Mouse (Mus musculus) C2C12 (cell line): ENCODE measurements around the gene Selenok.

Source experiments
- CEBPB ChIP-seq: IDR thresholded peaks from one replicate; pipeline ENCODE4 v1.6.1; 2011; ENCODE audit warnings: low read depth, mild to moderate bottlenecking, control low read depth, moderate library complexity
- CTCF ChIP-seq: IDR thresholded peaks from one replicate; pipeline ENCODE4 v1.5.1; 2011; ENCODE audit not compliant: control insufficient read depth, insufficient read depth, insufficient read length
- FOSL1 ChIP-seq: IDR thresholded peaks from one replicate; pipeline ENCODE4 v1.8.0; 2011; ENCODE audit warnings: mild to moderate bottlenecking, low read length; ENCODE audit not compliant: poor library complexity, insufficient read depth, severe bottlenecking
- MAX ChIP-seq: IDR thresholded peaks from one replicate; pipeline ENCODE4 v1.6.1; 2011; ENCODE audit warnings: mild to moderate bottlenecking, control low read depth
- MYOD1 ChIP-seq: IDR thresholded peaks from one replicate; pipeline ENCODE4 v1.6.1; 2011; ENCODE audit warnings: low read depth; ENCODE audit not compliant: control insufficient read depth, insufficient read length
- MYOG ChIP-seq: IDR thresholded peaks from one replicate; pipeline ENCODE4 v1.6.1; 2011; ENCODE audit not compliant: control insufficient read depth, insufficient read length; ENCODE audit errors: extremely low read depth
- USF1 ChIP-seq: IDR thresholded peaks from one replicate; pipeline ENCODE4 v1.6.1; 2011; ENCODE audit warnings: low read depth, mild to moderate bottlenecking, control low read depth, moderate library complexity

- TF ChIP-seq CTCF (no peak), CEBPB (no peak), FOSL1 (no peak), USF1 (no peak), MAX (no peak), MYOD1 (no peak), MYOG (no peak)
Observed at GRCm38 (mm10) chr14:30019792-30020575, 51.9 kb downstream of the Selenok start.
